Mouse (Mus musculus) neural tube, embryonic 11.5 days (tissue): ENCODE results near the gene Vegfb. TPM values are rescaled to one million over a fixed set of nuclear protein-coding genes. Genes with fewer than 3 reads are reported as not detected.
A peak's percentile ranks its signal among the peaks of the same experiment; 100 is the strongest.

Experiments
- ATAC-seq: fragments of 200-750 bp; cut with Nextera tagmentation; 2 replicates; pipeline ENCODE4 v1.8.0; 2017; ENCODE audit warnings: moderate number of reproducible peaks, mild to moderate bottlenecking, moderate TSS enrichment, moderate library complexity; ENCODE audit not compliant: insufficient read depth, low FRiP score, low TSS enrichment
- DNase-seq: peaks from one replicate; pipeline ENCODE4 v3.0.0-alpha.2; 2015; ENCODE audit warnings: low spot score
- H3K27ac ChIP-seq: fragments of 300-500 bp; sonication (generic); 2 replicates; pipeline ENCODE4 v1.5.1; 2014; ENCODE audit warnings: low read depth, mild to moderate bottlenecking, low read length
- H3K27me3 ChIP-seq: fragments of 300-500 bp; sonication (generic); 2 replicates; pipeline ENCODE4 v1.6.1; 2014; ENCODE audit warnings: mild to moderate bottlenecking, low read length, mixed read lengths; ENCODE audit not compliant: control insufficient read depth, insufficient read depth
- H3K36me3 ChIP-seq: fragments of 300-500 bp; sonication (generic); 2 replicates; pipeline ENCODE4 v1.6.1; 2014; ENCODE audit warnings: mild to moderate bottlenecking, low read length, moderate library complexity, mixed read lengths; ENCODE audit not compliant: control insufficient read depth, insufficient read depth
- H3K4me1 ChIP-seq: fragments of 300-500 bp; sonication (generic); 2 replicates; pipeline ENCODE4 v1.6.1; 2014; ENCODE audit warnings: low read length, mixed read lengths; ENCODE audit not compliant: control insufficient read depth, insufficient read depth
- H3K4me2 ChIP-seq: fragments of 300-500 bp; sonication (generic); 2 replicates; pipeline ENCODE4 v1.6.1; 2014; ENCODE audit warnings: low read depth, mild to moderate bottlenecking, moderate library complexity
- H3K4me3 ChIP-seq: fragments of 300-500 bp; sonication (generic); 2 replicates; pipeline ENCODE4 v1.5.1; 2014; ENCODE audit warnings: low read depth, low read length
- H3K9ac ChIP-seq: fragments of 300-500 bp; sonication (generic); 2 replicates; pipeline ENCODE4 v1.6.1; 2014; ENCODE audit warnings: mild to moderate bottlenecking, low read length
- H3K9me3 ChIP-seq: fragments of 300-500 bp; sonication (generic); 2 replicates; pipeline ENCODE4 v1.6.1; 2016; ENCODE audit warnings: low read length; ENCODE audit not compliant: control insufficient read depth
- WGBS: fragments of 180-500 bp; shearing (Covaris S2); extraction: QIAGEN DNeasy Blood & Tissue Kit; methylation state at CpG from one replicate; pipeline ENCODE4 v1.1.7; 2014; 5-methylcytosine and 5-hydroxymethylcytosine counted together
- polyA plus RNA-seq: library from polyadenylated mRNA; unstranded; fragments of >200 nt; fragmentation: Nextera tagmentation; extraction: Ambion mirVana; gene quantifications from 2 replicates; pipeline ENCODE4 v1.2.1, GENCODE M21; 2014

Vegfb gene
- polyA plus RNA-seq, 1 experiment from 2014 or later, result 27.8 TPM

DNA sequence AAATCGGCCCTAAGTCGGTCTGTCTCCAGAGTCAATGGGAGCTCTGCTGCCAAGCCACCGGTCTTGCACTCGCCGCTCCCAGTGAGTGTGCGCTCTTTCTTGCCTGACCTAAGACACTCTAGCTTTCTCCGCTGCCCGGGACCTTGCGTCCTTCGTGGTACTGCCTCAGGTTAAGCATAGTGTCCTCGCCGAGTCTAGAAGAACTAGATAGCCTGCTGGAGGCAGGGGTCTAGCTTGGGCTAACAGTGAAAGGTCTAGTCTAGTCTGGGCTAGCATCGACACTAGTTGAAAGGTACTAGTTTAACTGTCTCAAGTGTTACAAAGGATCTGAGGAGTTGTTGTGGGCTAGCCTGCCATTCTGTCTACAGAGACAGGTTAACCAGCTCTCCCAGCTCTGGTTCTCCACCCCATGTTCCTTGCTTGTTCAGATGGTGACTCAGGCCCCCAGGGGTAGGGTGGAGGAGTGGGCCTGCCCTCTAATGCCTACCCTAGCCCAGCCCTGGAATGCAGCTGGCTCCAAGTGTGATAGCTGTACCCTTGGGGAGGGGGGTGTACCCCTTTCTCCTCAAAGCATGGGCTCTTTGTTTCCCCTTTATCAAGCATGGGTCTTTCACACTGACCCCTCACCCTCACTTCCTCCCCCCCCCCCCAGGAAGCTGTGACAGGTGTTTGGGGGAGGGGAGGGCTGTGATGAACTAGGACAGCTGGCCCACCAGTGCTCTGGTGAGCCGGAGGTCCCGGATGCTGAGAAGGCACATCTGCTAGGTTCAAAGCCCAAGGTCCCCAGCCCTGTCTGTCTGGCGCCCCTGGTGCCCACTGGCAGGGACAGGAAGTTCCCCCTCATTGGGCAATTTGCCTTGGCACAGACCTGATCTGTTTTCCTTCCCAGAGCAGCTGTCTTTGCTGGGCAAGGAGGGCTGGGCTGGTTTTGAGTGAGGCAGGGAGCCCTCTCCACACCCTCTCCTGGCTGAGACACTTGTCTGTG, 11.6 kb downstream of the Vegfb start, which contains the start of gene Plcb3:
Gene Plcb3 (minus strand): TSS at position 934 of the 985 bp plus-strand sequence.
- no peaks in the 10 kb centered on the region for H3K27me3 ChIP-seq
- ATAC-seq (0 out of 2 replicates have a peak, but pooled peaks have one; percentile 9), DNase-seq (peak; percentile 81)
- no peaks in the 10 kb centered on the region for H3K9me3 ChIP-seq
- peak within 1 kb of the TSS; percentile 86 for H3K27ac ChIP-seq
- H3K4me3 ChIP-seq, result peak within 1 kb of the TSS; percentile 70
- H3K4me2 ChIP-seq, result peak within 1 kb of the TSS; percentile 79
- peak within 1 kb of the TSS; percentile 92 for H3K9ac ChIP-seq
- H3K36me3 ChIP-seq, result peaks cover 10% of the 10 kb centered on the region
- H3K4me1 ChIP-seq, result peaks cover 28% of the 10 kb centered on the region
- under 1% methylated on average over 16 of the region's 16 CpGs for WGBS

DNA sequence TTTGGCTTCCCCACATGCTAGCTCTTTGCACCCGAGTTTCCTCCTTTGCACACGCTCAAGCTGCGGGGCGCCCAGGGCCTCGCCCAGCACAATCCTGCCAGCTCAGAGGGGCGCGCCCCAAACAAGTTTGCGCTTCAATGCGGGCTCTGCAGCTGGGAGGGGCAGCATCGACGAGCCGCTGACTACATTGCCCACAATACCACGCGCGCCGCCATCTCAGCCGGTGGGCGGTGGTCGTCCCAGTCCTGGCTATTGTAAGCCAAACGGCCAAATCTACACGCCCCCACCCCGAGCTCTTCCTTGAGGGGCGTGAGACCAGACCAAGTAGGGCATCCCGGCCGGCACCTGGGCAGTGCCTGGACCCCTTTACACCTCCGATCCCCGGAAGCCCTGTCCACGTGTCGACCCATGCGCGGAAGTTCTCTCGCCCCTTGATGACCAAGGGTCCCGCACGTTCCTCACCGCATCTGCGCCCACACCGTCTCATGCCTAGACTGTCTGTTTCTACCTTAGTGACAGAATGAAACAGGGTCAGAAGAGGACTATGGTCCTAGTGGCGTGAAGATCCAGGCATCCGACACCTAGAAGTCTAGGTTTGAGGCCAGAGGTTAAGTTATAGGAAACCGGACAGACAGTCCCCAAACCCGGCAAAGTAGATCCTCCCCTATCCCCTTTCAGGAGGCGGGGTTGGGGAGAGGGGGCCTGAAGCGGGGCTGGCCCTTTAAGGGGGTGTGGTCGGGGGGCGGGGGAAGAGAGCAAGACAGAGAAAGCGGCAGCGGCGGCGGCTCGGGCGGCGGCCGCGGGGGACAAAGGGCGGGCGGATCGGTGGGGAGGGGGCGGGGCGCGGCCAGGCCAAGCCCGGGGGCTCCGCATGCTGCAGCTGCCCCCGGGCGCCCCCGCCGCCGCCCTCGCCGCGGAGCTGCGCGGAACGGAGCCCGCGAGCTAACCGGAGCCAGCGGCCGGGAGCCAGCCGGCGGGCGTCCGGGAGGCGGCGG, 12.9 kb downstream of the Vegfb start, which contains the start of gene Ppp1r14b:
Gene Ppp1r14b (plus strand): TSS at position 758 of the 995 bp plus-strand sequence.
- WGBS, result under 1% methylated on average over 49 of the region's 84 CpGs

DNA sequence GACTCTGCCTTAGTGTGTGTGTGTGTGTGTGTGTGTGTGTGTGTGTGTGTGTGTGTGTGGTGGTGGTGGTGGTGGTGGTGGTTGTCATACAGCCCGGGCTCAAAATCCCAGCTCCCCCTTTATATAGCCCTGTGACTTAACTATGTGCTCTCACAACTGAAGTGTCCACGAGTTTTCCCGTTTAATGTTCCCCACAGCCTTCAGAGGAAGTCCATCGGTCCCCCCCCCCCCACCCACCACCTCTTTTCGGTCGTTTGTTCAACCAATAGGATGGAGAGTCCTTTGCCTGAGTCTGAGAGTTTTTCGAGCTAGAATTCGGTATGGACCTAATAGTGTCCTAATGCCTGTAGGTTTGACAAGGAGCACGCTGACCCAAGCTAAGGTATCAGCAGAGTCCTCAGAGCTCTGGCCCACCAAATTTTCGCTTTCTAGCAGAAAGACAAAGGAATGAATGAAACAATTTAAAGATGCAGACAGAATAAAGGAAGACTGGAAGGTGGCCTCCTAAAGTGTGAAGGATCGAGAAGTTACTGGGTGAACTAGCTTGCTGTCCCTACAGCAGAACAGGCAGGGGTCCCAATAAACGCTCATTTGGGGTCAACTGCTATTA, 13.8 kb downstream of the Vegfb start:
- 0 out of 2 replicates have a peak, but pooled peaks cover 3% of the 10 kb centered on the region for H3K27me3 ChIP-seq
- H3K4me1 ChIP-seq, result peaks cover 37% of the 10 kb centered on the region
- peak overlapping the region; percentile 83 for H3K4me2 ChIP-seq
- H3K36me3 ChIP-seq, result peaks cover 10% of the 10 kb centered on the region
- peak overlapping the region; percentile 70 for H3K4me3 ChIP-seq
- no peaks in the 10 kb centered on the region for H3K9me3 ChIP-seq
- ATAC-seq (no peak), DNase-seq (no peak)
- H3K27ac ChIP-seq, result no peak overlapping the region
- WGBS, result 28% methylated on average over 12 of the region's 12 CpGs
- H3K9ac ChIP-seq, result peak overlapping the region; percentile 92

More for the DNA sequence above, 12.9 kb downstream of the Vegfb start, which contains the start of gene Ppp1r14b:
- ATAC-seq, result peak; percentile 62
- Histone ChIP-seq H3K27ac (peak within 1 kb of the TSS; percentile 86), H3K9ac (peak within 1 kb of the TSS; percentile 92), H3K4me3 (peak within 1 kb of the TSS; percentile 70), H3K36me3 (peaks cover 10% of the 10 kb centered on the region), H3K4me2 (peak within 1 kb of the TSS; percentile 83), H3K9me3 (no peaks in the 10 kb centered on the region), H3K27me3 (no peaks in the 10 kb centered on the region), H3K4me1 (peaks cover 37% of the 10 kb centered on the region)
- peak; percentile 90 for DNase-seq

DNA sequence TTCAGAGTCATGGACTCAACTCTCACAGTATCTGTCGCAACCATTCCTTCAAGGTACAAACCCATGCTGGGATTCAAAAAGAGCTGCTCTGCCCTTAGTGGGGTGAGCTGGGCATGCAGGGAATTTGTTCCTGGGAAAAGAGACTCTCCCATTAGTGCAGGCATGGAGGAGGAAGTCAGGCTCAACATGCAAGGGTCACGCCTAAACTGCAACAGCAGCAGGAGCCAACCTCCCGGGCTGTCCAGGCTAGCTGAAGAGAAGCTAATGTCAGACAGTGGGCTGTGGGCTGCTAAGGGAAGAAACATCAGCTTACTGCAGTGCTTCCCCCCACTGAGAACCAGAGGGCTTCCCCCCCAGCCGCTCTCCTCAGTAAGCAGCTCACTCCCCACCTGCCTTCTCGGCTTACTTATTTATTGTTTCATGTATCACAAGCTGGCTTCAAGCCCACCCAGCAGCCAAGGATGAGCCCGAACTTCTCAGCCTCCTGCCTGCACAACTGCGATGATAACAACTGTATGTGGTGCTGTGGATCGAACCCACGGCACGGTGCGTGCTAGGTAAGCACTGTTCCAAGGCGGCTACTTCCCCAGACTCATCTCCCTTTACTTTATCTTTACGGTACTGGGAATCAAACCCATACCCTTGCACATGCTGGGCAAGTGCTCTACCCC, 15.1 kb downstream of the Vegfb start:
- H3K4me1 ChIP-seq, result peaks cover 28% of the 10 kb centered on the region
- no peak overlapping the region for H3K4me3 ChIP-seq
- ATAC-seq (no peak), DNase-seq (no peak)
- H3K9ac ChIP-seq, result no peak overlapping the region; the same call in 1 of the 2 replicates
- H3K4me2 ChIP-seq, result no peak overlapping the region
- 75% methylated on average over 13 of the region's 13 CpGs for WGBS
- no peaks in the 10 kb centered on the region for H3K9me3 ChIP-seq
- H3K27ac ChIP-seq, result no peak overlapping the region
- peaks cover 5% of the 10 kb centered on the region for H3K36me3 ChIP-seq
- 0 out of 2 replicates have a peak, but pooled peaks cover 7% of the 10 kb centered on the region for H3K27me3 ChIP-seq

DNA sequence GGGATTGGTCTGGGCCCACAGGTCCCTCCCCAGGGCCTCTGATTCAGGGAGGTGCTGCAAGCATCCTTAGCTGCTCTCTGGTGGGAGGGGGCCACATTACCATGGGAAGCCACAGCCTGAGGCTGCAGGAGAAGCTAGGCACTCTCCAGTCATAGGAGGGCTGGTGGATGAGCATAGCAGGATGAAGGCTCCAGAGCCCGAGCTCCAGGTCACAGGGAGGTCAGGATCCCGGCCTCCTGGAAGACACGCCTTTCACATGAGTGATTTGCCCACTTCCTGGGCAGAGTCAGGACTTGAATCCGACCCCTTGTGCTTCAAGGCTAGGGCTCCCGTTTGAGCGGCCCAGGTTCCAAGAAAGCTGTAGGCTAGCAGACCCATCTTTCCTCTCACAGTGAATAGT, 15.8 kb downstream of the Vegfb start:
- Histone ChIP-seq H3K9me3 (no peaks in the 10 kb centered on the region), H3K4me3 (no peak overlapping the region), H3K36me3 (peaks cover under 1% of the 10 kb centered on the region; the same call in 1 of the 2 replicates), H3K9ac (peak overlapping the region; percentile 22; the same call in 1 of the 2 replicates), H3K27ac (no peak overlapping the region), H3K27me3 (0 out of 2 replicates have a peak, but pooled peaks cover 7% of the 10 kb centered on the region), H3K4me1 (peaks cover 23% of the 10 kb centered on the region), H3K4me2 (no peak overlapping the region)
- 14% methylated on average over 6 of the region's 6 CpGs for WGBS
- DNase-seq, result no peak
- no peak for ATAC-seq

DNA sequence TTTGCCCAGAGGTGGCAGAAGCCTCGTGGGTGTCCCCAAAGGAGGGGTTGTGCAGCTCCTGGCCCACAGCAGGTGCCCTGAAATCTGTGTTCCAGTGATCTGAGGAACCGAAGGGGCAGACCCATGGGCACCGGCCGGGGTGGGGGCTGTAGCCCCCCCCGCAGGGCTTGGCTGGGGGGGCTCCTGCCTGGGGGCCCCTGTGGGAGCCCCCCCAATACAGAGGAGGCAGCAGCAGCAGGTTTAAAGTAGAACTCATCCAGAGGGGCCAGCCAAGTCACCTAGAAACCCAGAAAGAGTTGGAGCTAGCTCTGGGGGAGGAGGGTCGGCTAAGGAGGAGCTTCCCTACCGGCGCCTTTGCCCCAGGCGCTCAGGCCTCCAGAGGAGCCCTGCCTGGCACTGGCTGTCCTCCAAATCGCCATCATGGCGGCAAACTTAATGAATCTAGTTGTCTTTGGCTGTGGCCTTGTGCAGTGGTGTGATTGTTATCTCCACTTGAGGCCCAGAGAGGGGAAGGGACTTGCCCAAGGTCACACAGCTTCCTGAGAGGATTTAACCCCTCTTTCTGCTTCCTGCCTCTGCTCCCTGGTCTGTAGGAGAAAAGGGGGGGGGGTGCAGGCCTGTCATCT, 16.9 kb downstream of the Vegfb start:
- 26% methylated on average over 11 of the region's 11 CpGs for WGBS
- DNase-seq, result no peak
- Histone ChIP-seq H3K27ac (no peak overlapping the region), H3K4me1 (peaks cover 19% of the 10 kb centered on the region), H3K4me2 (peak overlapping the region; percentile 50), H3K9ac (no peak overlapping the region; the same call in 1 of the 2 replicates), H3K27me3 (0 out of 2 replicates have a peak, but pooled peaks cover 7% of the 10 kb centered on the region), H3K36me3 (no peaks in the 10 kb centered on the region), H3K4me3 (no peak overlapping the region; the same call in 1 of the 2 replicates), H3K9me3 (no peaks in the 10 kb centered on the region)
- ATAC-seq, result no peak

DNA sequence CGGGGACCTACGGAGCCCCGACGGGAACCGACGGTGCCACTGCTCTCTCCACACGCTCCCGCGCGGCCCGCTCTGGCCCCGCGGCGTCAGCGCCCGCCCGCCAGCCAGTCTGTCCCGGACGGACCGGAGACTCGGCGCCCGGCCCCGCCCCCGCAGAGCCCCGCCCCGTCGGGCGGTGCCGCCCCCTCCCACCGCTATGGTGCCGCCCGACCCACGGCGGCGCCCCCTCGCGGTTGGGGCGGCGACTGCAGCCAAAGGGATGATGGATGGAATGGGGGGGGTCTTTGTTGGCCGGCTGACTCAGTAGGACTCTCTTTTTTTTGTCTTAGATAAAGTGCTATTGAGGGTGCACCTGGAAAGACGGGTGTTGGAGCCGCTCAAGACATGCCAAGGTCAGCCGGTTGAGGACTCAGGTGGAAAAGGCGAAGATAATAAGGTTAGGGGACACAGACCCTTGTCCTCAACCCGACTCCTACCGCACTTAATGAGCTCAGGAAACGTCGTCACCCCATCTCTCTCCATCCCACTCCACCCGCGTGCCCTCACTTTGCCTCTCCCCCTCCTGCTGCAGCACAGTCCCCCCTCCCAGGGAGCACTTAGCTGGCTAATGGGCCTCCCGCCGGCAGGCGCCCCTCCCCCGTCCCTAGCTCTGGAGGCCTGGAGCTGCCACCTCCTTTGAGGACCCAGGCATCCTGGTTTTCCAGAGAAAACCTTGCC, 17.6 kb downstream of the Vegfb start:
- peaks cover 19% of the 10 kb centered on the region for H3K4me1 ChIP-seq
- DNase-seq (peak; percentile 72), ATAC-seq (no peak)
- H3K27me3 ChIP-seq, result 0 out of 2 replicates have a peak, but pooled peaks cover 7% of the 10 kb centered on the region
- no peak overlapping the region for H3K27ac ChIP-seq
- H3K4me2 ChIP-seq, result peak overlapping the region; percentile 50
- no peaks in the 10 kb centered on the region for H3K36me3 ChIP-seq
- WGBS, result under 1% methylated on average over 49 of the region's 55 CpGs
- peak overlapping the region; percentile 45 for H3K4me3 ChIP-seq
- H3K9me3 ChIP-seq, result no peaks in the 10 kb centered on the region
- peak overlapping the region; percentile 58 for H3K9ac ChIP-seq
